Mouse (Mus musculus) left cerebral cortex, adult 18-20 months (tissue): ENCODE measurements around the gene Pon2. TPM values are rescaled to one million over a fixed set of nuclear protein-coding genes. Genes with fewer than 3 reads are reported as not detected.
"Not testable (repeated sequence)": the region's sequence is repeated elsewhere in the genome, so short reads cannot be mapped to it uniquely, and the experiment has no call there.

ENCODE experiments used
- DNase-seq, 2 experiments: peaks; one replicate each; pipeline ENCODE4 v3.0.0; 2021 to 2022; ENCODE audit warnings: low spot score in 2 of 2, mixed read lengths in 1 of 2
- total RNA-seq, 2 experiments: library from RNA; stranded (reverse); gene quantifications; 2 replicates each; pipeline ENCODE4 v1.2.3; 2021

Pon2 gene
- total RNA-seq, 2 experiments from 2014 or later: 17.5 to 19.2 TPM

- DNase-seq: no peak
These were observed 64.4 kb downstream of the Pon2 start for GRCm38 (mm10) chr6:5233812-5234211.

GRCm38 (mm10) chr6:5232022-5232421 is 66.2 kb downstream of the Pon2 start:
- DNase-seq: no peak

GRCm38 (mm10) chr6:5230261-5230660 is 68.0 kb downstream of the Pon2 start:
- no peak for DNase-seq

- DNase-seq: not testable (repeated sequence)
These were observed 74.7 kb downstream of the Pon2 start for GRCm38 (mm10) chr6:5223551-5223950.

GRCm38 (mm10) chr6:5222080-5222479 is 76.2 kb downstream of the Pon2 start:
- DNase-seq: no peak

- no peak for DNase-seq
These were observed 80.1 kb downstream of the Pon2 start for GRCm38 (mm10) chr6:5218190-5218589.

Other genes starting within 250 kb of the Pon2 start
- gene Pon1, start 104.5 kb downstream of the Pon2 start, total RNA-seq: not detected
- 1 to 10 TPM; 1.7 to 2.6 TPM for gene Pon3, start 42.2 kb downstream of the Pon2 start, total RNA-seq
- 1 to 10 TPM in 1 of 2 experiments, under 1 TPM in 1; 0.94 to 1.6 TPM for gene Asb4, start 84.9 kb upstream of the Pon2 start, total RNA-seq
- 10 to 100 TPM; 14.5 to 14.6 TPM for gene Pdk4, start 197.9 kb upstream of the Pon2 start, total RNA-seq